12 mouse cellular contexts compared by ENCODE assay signal in genomic region chr9:44686638-44687037, GRCm38 (mm10). TPM values are rescaled to one million over a fixed set of nuclear protein-coding genes. Genes with fewer than 3 reads are reported as not detected.
A peak's percentile ranks its signal among the peaks of the same experiment; 100 is the strongest.
DNase-seq lines count a peak whose midpoint lies in the region; ATAC-seq lines count a peak whose summit lies in the region.
"Had no signal": no experiment of that assay in that cellular context is flagged by ENCODE, and none has a peak within 500 bp of the region (broad histone marks: within the 10 kb centered on the region; RNA-seq: fewer than 3 reads in every experiment).

No protein-coding gene starts in this region.

- WGBS in forebrain, embryonic 15.5 days: 23% methylated on average over 5 of the region's 5 CpGs

- peaks cover 12% of the 10 kb centered on the region for H3K4me1 ChIP-seq in brown adipose tissue, adult 24 weeks (ENCODE audit: control insufficient read depth, insufficient read depth, insufficient read length, low read length)
- H3K4me1 ChIP-seq in forebrain, embryonic 15.5 days: peaks cover 28% of the 10 kb centered on the region

- H3K27ac ChIP-seq in brown adipose tissue, adult 24 weeks (replicated peaks; ENCODE audit: low read depth, low read length): peak overlapping the region; percentile 32; the same call in 1 of the 2 replicates
- peak overlapping the region; percentile 64 for H3K27ac ChIP-seq in forebrain, embryonic 15.5 days (replicated peaks)
- H3K27ac ChIP-seq: liver, embryonic 15.5 days had no signal

- H3K36me3 ChIP-seq in forebrain, embryonic 15.5 days: peaks cover 27% of the 10 kb centered on the region
- H3K36me3 ChIP-seq: liver, embryonic 15.5 days had no signal

- ATAC-seq in forebrain, embryonic 15.5 days (replicated peaks): peak; percentile 26
- no peak for ATAC-seq in megakaryocyte, adult 5-6 weeks (ENCODE audit: poor library complexity, severe bottlenecking)

- H3K9me3 ChIP-seq in forebrain, embryonic 15.5 days: no peaks in the 10 kb centered on the region
- H3K9me3 ChIP-seq: liver, embryonic 15.5 days had no signal

- H3K9ac ChIP-seq in forebrain, embryonic 15.5 days (replicated peaks): 0 out of 2 replicates have a peak overlapping the region, but pooled peaks have one; percentile 1
- H3K9ac ChIP-seq: liver, embryonic 15.5 days had no signal

- H3K27me3 ChIP-seq in forebrain, embryonic 15.5 days: no peaks in the 10 kb centered on the region
- H3K27me3 ChIP-seq: liver, embryonic 15.5 days had no signal

- intact Hi-C loops in gastrocnemius, postnatal 36 days (cut with DNase I): no loop called here

- H3K4me3 ChIP-seq in brown adipose tissue, adult 24 weeks (ENCODE audit: insufficient read depth, low read depth, low read length): no peak overlapping the region
- no peak overlapping the region for H3K4me3 ChIP-seq in forebrain, embryonic 15.5 days
- H3K4me3 ChIP-seq: liver, embryonic 15.5 days had no signal

- DNase-seq in layer of hippocampus, postnatal 10 days (ENCODE audit: low spot score in 2 of 2): peak; percentile 54 to 55
- no peak for DNase-seq in layer of hippocampus, adult 11-12 months (ENCODE audit: low spot score)
- peak; percentile 58 for DNase-seq in neural tube, embryonic 10.5 days (ENCODE audit: extremely low spot score, low spot score)
- no peak for DNase-seq in natural killer cell, adult 2 months (ENCODE audit: low spot score in 2 of 2)
- DNase-seq in gastrocnemius, postnatal 36 days: no peak
- DNase-seq: heart, postnatal 36 days had no signal

- no peak overlapping the region for H3K4me2 ChIP-seq in forebrain, embryonic 15.5 days (replicated peaks)
- H3K4me2 ChIP-seq: liver, embryonic 15.5 days had no signal

RNA-seq across cellular contexts. Expression of gene Treh, which starts 13.6 kb away (rescaled TPM):
- total RNA-seq in layer of hippocampus, postnatal 10 days (2021): not detected
- polyA plus RNA-seq in brown adipose tissue, adult 24 weeks (2012; ENCODE audit: insufficient read depth, insufficient read length, missing spikeins): not detected in 2 replicates
- not detected in 2 replicates for polyA plus RNA-seq in forebrain, embryonic 15.5 days (2015; fragmentation: Nextera tagmentation; extraction: Ambion mirVana)
- not detected for total RNA-seq in gastrocnemius, postnatal 36 days (2021)
- not detected in 2 replicates for total RNA-seq in megakaryocyte, adult 5-6 weeks (2015)
- not detected in 2 replicates for total RNA-seq in megakaryocyte, adult 5-6 weeks (2017)
- total RNA-seq: common myeloid progenitor, adult 5-6 weeks; heart, postnatal 36 days; MEL had no signal
- polyA plus RNA-seq: liver, embryonic 15.5 days had no signal

RNA-seq across cellular contexts. Expression of gene Phldb1, which starts 48.4 kb away (rescaled TPM):
- 100 to 1,000 TPM in 1 of 2 experiments, 10 to 100 TPM in 1; 87.9 to 102 TPM for total RNA-seq in layer of hippocampus, postnatal 10 days (2021)
- 19.6 and 27.6 TPM in 2 replicates for polyA plus RNA-seq in brown adipose tissue, adult 24 weeks (2012; ENCODE audit: insufficient read depth, insufficient read length, missing spikeins)
- 46.4 and 50.0 TPM in 2 replicates for polyA plus RNA-seq in forebrain, embryonic 15.5 days (2015; fragmentation: Nextera tagmentation; extraction: Ambion mirVana)
- total RNA-seq in gastrocnemius, postnatal 36 days (2021): 10 to 100 TPM; 33.5 to 33.9 TPM
- total RNA-seq in megakaryocyte, adult 5-6 weeks (2015): 0.76 and 2.1 TPM in 2 replicates
- 2.0 and 2.6 TPM in 2 replicates for total RNA-seq in megakaryocyte, adult 5-6 weeks (2017)

Comparison
In these comparisons a context has a peak if more than half of its experiments do, and no peak if none do; other contexts are left out.
1. DNase-seq: peak in layer of hippocampus, postnatal 10 days (2 of 2) and neural tube, embryonic 10.5 days (single experiment); none in layer of hippocampus, adult 11-12 months (single experiment), natural killer cell, adult 2 months (0 of 2) and gastrocnemius, postnatal 36 days (0 of 2).
2. RNA of gene Phldb1, which starts 48.4 kb away (total RNA-seq): 87.9 to 102 TPM in layer of hippocampus, postnatal 10 days and 33.5 to 33.9 TPM in gastrocnemius, postnatal 36 days; 0.76 to 2.6 TPM in megakaryocyte, adult 5-6 weeks; every median in the first group is over 4 times any median in the second.